Mouse (Mus musculus): ENCODE measurements around the gene Nmrk1.
A peak's percentile ranks its signal among the peaks of the same experiment; 100 is the strongest.

The Nmrk1 gene

GRCm38 (mm10) chr19:18617504-18617903 is 14.2 kb upstream of the Nmrk1 start:
- ATAC-seq (ENCODE audit: low TSS enrichment), result no peak

- no peak for ATAC-seq (ENCODE audit: low TSS enrichment)
These were observed 12.7 kb upstream of the Nmrk1 start for GRCm38 (mm10) chr19:18619060-18619459.

- ATAC-seq (ENCODE audit: low TSS enrichment), result no peak
These were observed 12.1 kb upstream of the Nmrk1 start for GRCm38 (mm10) chr19:18619691-18620090.

GRCm38 (mm10) chr19:18623894-18624293 is 7.9 kb upstream of the Nmrk1 start:
- ATAC-seq (ENCODE audit: low TSS enrichment), result no peak

- ATAC-seq (ENCODE audit: low TSS enrichment), result no peak
These were observed 2.2 kb upstream of the Nmrk1 start for GRCm38 (mm10) chr19:18629589-18629988.

- ATAC-seq (ENCODE audit: low TSS enrichment), result no peak
These were observed 1.3 kb upstream of the Nmrk1 start for GRCm38 (mm10) chr19:18630221-18631119.

GRCm38 (mm10) chr19:18631161-18631643 is 548 bp upstream of the Nmrk1 start:
- ATAC-seq (ENCODE audit: low TSS enrichment), result peak; percentile 48

- ATAC-seq (ENCODE audit: low TSS enrichment), result no peak
These were observed 758 bp downstream of the Nmrk1 start for GRCm38 (mm10) chr19:18632231-18633185.

GRCm38 (mm10) chr19:18637954-18638353 is 6.2 kb downstream of the Nmrk1 start:
- ATAC-seq (ENCODE audit: low TSS enrichment), result no peak

GRCm38 (mm10) chr19:18638949-18639348 is 7.2 kb downstream of the Nmrk1 start:
- no peak for ATAC-seq (ENCODE audit: low TSS enrichment)

- ATAC-seq (ENCODE audit: low TSS enrichment), result no peak
These were observed 7.8 kb downstream of the Nmrk1 start for GRCm38 (mm10) chr19:18639552-18639951.

GRCm38 (mm10) chr19:18641001-18641400 is 9.3 kb downstream of the Nmrk1 start:
- no peak for ATAC-seq (ENCODE audit: low TSS enrichment)

- ATAC-seq (ENCODE audit: low TSS enrichment), result no peak
These were observed 11.7 kb downstream of the Nmrk1 start for GRCm38 (mm10) chr19:18643411-18643810.

GRCm38 (mm10) chr19:18644084-18644483 is 12.3 kb downstream of the Nmrk1 start:
- ATAC-seq (ENCODE audit: low TSS enrichment), result no peak

GRCm38 (mm10) chr19:18646397-18646796 is 14.6 kb downstream of the Nmrk1 start:
- ATAC-seq (ENCODE audit: low TSS enrichment), result no peak

GRCm38 (mm10) chr19:18646853-18647420 is 15.2 kb downstream of the Nmrk1 start:
- no peak for ATAC-seq (ENCODE audit: low TSS enrichment)

- ATAC-seq (ENCODE audit: low TSS enrichment), result no peak
These were observed 16.2 kb downstream of the Nmrk1 start for GRCm38 (mm10) chr19:18647775-18648557.

- no peak for ATAC-seq (ENCODE audit: low TSS enrichment)
These were observed 16.8 kb downstream of the Nmrk1 start for GRCm38 (mm10) chr19:18648558-18648945.

- ATAC-seq (ENCODE audit: low TSS enrichment), result no peak
These were observed 18.2 kb downstream of the Nmrk1 start for GRCm38 (mm10) chr19:18649955-18650354.

GRCm38 (mm10) chr19:18650473-18650872 is 18.7 kb downstream of the Nmrk1 start:
- no peak for ATAC-seq (ENCODE audit: low TSS enrichment)

GRCm38 (mm10) chr19:18652592-18652991 is 20.8 kb downstream of the Nmrk1 start:
- no peak for ATAC-seq (ENCODE audit: low TSS enrichment)

Measured in frontal cortex, adult (tissue).